Mouse (Mus musculus) midbrain, embryonic 11.5 days (tissue): ENCODE data around the gene Fhl5. TPM values are rescaled to one million over a fixed set of nuclear protein-coding genes. Genes with fewer than 3 reads are reported as not detected.
"Not testable (repeated sequence)": the region's sequence is repeated elsewhere in the genome, so short reads cannot be mapped to it uniquely, and the experiment has no call there.

ENCODE experiments used
- ATAC-seq: fragments of 200-750 bp; cut with Nextera tagmentation; 2 replicates; pipeline ENCODE4 v1.8.0; 2017; ENCODE audit warnings: moderate TSS enrichment, moderate library complexity; ENCODE audit not compliant: low FRiP score
- DNase-seq: peaks from one replicate; pipeline ENCODE4 v3.0.0; 2015; ENCODE audit warnings: low spot score; ENCODE audit errors: missing footprints
- H3K27ac ChIP-seq: fragments of 300-500 bp; sonication (generic); 2 replicates; pipeline ENCODE4 v1.5.1; 2014; ENCODE audit warnings: low read depth, low read length
- H3K27me3 ChIP-seq: fragments of 300-500 bp; sonication (generic); 2 replicates; pipeline ENCODE4 v1.6.1; 2014; ENCODE audit warnings: mild to moderate bottlenecking, low read length, moderate library complexity, mixed read lengths; ENCODE audit not compliant: control insufficient read depth, insufficient read depth
- H3K36me3 ChIP-seq: fragments of 300-500 bp; sonication (generic); 2 replicates; pipeline ENCODE4 v1.6.1; 2014; ENCODE audit warnings: mild to moderate bottlenecking, low read length, moderate library complexity, mixed read lengths; ENCODE audit not compliant: control insufficient read depth, insufficient read depth
- H3K4me1 ChIP-seq: fragments of 300-500 bp; sonication (generic); 2 replicates; pipeline ENCODE4 v1.6.1; 2014; ENCODE audit warnings: low read length; ENCODE audit not compliant: control insufficient read depth, insufficient read depth
- H3K4me2 ChIP-seq: fragments of 300-500 bp; sonication (generic); 2 replicates; pipeline ENCODE4 v1.6.1; 2014; ENCODE audit warnings: mild to moderate bottlenecking, moderate library complexity
- H3K4me3 ChIP-seq: fragments of 300-500 bp; sonication (generic); 2 replicates; pipeline ENCODE4 v1.5.1; 2014; ENCODE audit warnings: low read depth, low read length
- H3K9ac ChIP-seq: fragments of 300-500 bp; sonication (generic); 2 replicates; pipeline ENCODE4 v1.6.1; 2014; ENCODE audit warnings: low read length
- H3K9me3 ChIP-seq: fragments of 300-500 bp; sonication (generic); 2 replicates; pipeline ENCODE4 v1.6.1; 2016; ENCODE audit warnings: low read length; ENCODE audit not compliant: control insufficient read depth
- WGBS: fragments of 180-500 bp; shearing (Covaris S2); extraction: QIAGEN DNeasy Blood & Tissue Kit; methylation state at CpG from one replicate; pipeline ENCODE4 v1.1.7; 2014; 5-methylcytosine and 5-hydroxymethylcytosine counted together
- polyA plus RNA-seq: library from polyadenylated mRNA; unstranded; fragments of >200 nt; fragmentation: Nextera tagmentation; extraction: Ambion mirVana; gene quantifications from 2 replicates; pipeline ENCODE4 v1.2.1, GENCODE M21; 2014

Fhl5 gene
- not detected in 2 replicates for polyA plus RNA-seq

GRCm38 (mm10) chr4:25242776-25243175 is at the start of gene Fhl5:
TSS of gene Fhl5 (minus strand) at chr4:25242876.
- Histone ChIP-seq H3K27me3 (no peaks in the 10 kb centered on the region), H3K4me3 (no peak within 1 kb of the TSS), H3K9me3 (no peaks in the 10 kb centered on the region), H3K4me2 (no peak within 1 kb of the TSS), H3K36me3 (no peaks in the 10 kb centered on the region), H3K4me1 (no peaks in the 10 kb centered on the region), H3K27ac (no peak within 1 kb of the TSS), H3K9ac (no peak within 1 kb of the TSS)
- 88% methylated on average over 3 of the region's 3 CpGs for WGBS
- DNase-seq (no peak), ATAC-seq (no peak)

DNA sequence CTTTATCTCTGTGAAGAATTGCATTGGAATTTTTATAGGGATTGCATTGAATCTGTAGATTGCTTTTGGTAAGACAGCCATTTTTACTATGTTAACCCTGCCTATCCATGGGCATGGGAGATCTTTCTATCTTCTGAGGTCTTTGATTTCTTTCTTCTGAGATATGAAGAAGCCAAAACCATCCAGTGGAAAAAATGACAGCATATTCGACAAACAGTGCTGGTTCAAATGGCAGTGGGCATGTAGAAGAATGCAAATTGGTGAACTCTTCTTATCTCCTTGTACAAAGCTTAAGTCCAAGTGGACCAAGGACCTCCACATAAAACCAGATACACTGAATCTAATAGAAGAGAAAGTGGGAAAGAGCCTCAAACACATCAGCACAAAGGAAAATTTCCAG is 42.3 kb upstream of the Fhl5 start:
- H3K9me3 ChIP-seq, DNase-seq, H3K27ac ChIP-seq, H3K9ac ChIP-seq, H3K4me2 ChIP-seq, H3K27me3 ChIP-seq, ATAC-seq, H3K4me1 ChIP-seq, H3K36me3 ChIP-seq, H3K4me3 ChIP-seq: not testable (repeated sequence)
- WGBS, result 88% methylated on average over 1 of the region's 1 CpGs

- Histone ChIP-seq H3K27ac (peak within 1 kb of the TSS; percentile 94), H3K9ac (peak within 1 kb of the TSS; percentile 98), H3K36me3 (peaks cover 7% of the 10 kb centered on the region), H3K27me3 (no peaks in the 10 kb centered on the region; the same call in 1 of the 2 replicates), H3K4me2 (peak within 1 kb of the TSS; percentile 59), H3K9me3 (no peaks in the 10 kb centered on the region), H3K4me1 (peaks cover 4% of the 10 kb centered on the region; the same call in 1 of the 2 replicates), H3K4me3 (peak within 1 kb of the TSS; percentile 78)
- 0% methylated on average over 30 of the region's 30 CpGs for WGBS
- DNase-seq (peak; percentile 98), ATAC-seq (peak; percentile 98)
Measured at GRCm38 (mm10) chr4:25281671-25282038, 39.0 kb upstream of the Fhl5 start, which contains the start of gene Ufl1. TSS of gene Ufl1 (minus strand) at chr4:25281821.

DNA sequence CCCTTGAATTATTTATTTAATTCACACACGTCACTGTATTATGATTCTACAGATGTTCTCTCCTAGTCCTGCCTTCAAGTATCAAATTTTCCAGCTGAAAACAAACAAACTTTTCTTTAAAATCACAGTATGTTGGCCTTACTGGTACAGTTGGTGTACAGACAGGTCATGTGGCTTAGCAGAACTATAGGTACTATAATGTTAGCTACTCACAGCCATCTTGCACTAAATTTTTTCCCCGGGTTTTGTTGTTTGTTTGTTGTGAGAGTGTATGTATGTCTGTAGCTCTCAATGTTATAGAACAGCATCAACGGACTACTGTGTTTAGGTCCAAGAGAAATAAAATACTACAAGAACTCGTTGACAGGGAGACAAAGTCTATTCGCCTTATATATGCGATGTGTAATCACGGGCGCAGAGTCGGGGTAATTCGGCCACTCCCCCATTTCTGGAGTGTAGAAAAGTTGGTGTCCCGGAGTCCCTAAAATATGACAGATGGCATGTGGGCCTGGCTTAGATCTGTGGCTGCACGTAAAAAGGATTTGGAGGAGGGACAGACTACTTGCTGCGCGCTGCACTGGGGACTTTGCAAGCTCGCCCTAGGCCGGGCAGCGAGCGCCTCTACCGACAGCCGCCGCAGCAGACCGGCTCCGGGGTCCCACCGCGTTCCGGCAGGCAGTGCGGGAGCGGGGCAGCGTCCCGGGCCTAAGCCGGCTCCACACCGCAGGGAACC is 38.4 kb upstream of the Fhl5 start:
- peak overlapping the region; percentile 98 for H3K9ac ChIP-seq
- no peaks in the 10 kb centered on the region; the same call in 1 of the 2 replicates for H3K27me3 ChIP-seq
- 2% methylated on average over 32 of the region's 32 CpGs for WGBS
- peak overlapping the region; percentile 94 for H3K27ac ChIP-seq
- peaks cover 4% of the 10 kb centered on the region; the same call in 1 of the 2 replicates for H3K4me1 ChIP-seq
- peak overlapping the region; percentile 59 for H3K4me2 ChIP-seq
- H3K36me3 ChIP-seq, result peaks cover 7% of the 10 kb centered on the region
- H3K9me3 ChIP-seq, result no peaks in the 10 kb centered on the region
- peak overlapping the region; percentile 78 for H3K4me3 ChIP-seq
- DNase-seq (no peak), ATAC-seq (peak; percentile 92)

DNA sequence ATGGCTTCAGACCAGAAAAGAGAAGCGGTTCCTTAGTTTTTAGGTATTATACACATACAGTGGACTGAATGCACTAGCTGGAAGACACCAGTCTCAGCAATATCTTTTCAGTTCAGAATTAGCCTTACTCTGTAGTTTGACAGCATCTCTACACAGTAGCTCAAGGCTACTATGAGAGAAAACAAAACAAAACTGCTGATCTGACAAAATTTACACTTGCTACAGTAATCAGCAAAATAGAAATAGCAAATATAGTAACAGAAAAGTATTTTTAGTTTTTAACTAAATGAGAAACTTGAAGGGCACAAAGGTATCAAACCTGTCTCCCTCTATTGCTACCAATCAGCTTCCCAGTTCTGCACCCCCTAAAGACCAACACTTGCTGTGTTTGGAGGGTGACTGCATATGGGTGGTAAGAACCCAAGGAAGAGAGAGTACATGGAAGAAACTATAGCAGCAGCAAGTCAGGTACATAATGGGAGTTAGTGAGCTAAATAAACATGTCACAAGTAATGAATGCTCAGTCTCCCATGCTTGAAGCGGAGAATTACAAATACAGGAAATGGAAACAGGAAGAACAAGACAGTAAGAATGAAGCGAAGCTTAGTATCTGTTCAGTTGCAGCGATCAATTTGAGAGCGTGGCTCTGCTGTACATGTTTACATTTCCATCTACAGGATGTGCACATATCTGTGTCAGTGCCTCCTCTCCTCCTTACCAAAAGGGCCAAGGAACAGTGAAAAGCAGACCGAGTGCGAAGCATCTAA is 30.4 kb upstream of the Fhl5 start:
- H3K27ac ChIP-seq, result no peak overlapping the region
- DNase-seq (no peak), ATAC-seq (no peak)
- peaks cover 19% of the 10 kb centered on the region for H3K36me3 ChIP-seq
- H3K4me1 ChIP-seq, result no peaks in the 10 kb centered on the region
- H3K9ac ChIP-seq, result no peak overlapping the region
- no peaks in the 10 kb centered on the region for H3K9me3 ChIP-seq
- no peaks in the 10 kb centered on the region for H3K27me3 ChIP-seq
- H3K4me3 ChIP-seq, result no peak overlapping the region
- H3K4me2 ChIP-seq, result no peak overlapping the region
- 92% methylated on average over 7 of the region's 7 CpGs for WGBS

GRCm38 (mm10) chr4:25271926-25272325 is 29.2 kb upstream of the Fhl5 start:
- H3K4me2 ChIP-seq, result no peak overlapping the region
- WGBS, result 86% methylated on average over 1 of the region's 1 CpGs
- no peak for ATAC-seq
- H3K36me3 ChIP-seq, result peaks cover 17% of the 10 kb centered on the region
- no peak for DNase-seq
- no peaks in the 10 kb centered on the region for H3K27me3 ChIP-seq
- no peaks in the 10 kb centered on the region for H3K4me1 ChIP-seq
- no peaks in the 10 kb centered on the region for H3K9me3 ChIP-seq
- H3K9ac ChIP-seq, result no peak overlapping the region
- H3K4me3 ChIP-seq, result no peak overlapping the region
- no peak overlapping the region for H3K27ac ChIP-seq

DNA sequence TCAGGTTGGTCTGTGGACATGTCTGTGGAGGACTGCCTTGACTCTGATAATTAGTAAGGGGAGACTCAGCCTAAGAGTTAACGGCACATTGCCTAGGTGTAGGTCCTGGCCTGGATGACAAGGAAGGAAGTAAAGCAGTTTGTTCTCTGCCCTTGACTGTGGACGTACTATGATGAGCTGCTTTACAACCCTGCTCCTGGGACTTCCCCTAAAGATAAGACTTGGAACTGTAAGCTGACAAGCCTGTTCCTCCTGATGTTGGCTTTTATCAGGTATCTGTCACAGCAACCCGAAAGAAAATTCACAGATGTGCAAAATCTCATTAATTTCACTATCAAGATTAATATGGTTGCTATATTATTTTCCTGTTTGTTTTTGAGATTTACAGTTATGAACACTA is 24.5 kb upstream of the Fhl5 start:
- no peak overlapping the region for H3K9ac ChIP-seq
- H3K27me3 ChIP-seq, result no peaks in the 10 kb centered on the region
- no peak overlapping the region for H3K4me2 ChIP-seq
- H3K4me1 ChIP-seq, result no peaks in the 10 kb centered on the region
- 99% methylated on average over 3 of the region's 3 CpGs for WGBS
- no peak overlapping the region for H3K27ac ChIP-seq
- peaks cover 17% of the 10 kb centered on the region for H3K36me3 ChIP-seq
- H3K9me3 ChIP-seq, result no peaks in the 10 kb centered on the region
- H3K4me3 ChIP-seq, result no peak overlapping the region
- ATAC-seq (no peak), DNase-seq (no peak)

DNA sequence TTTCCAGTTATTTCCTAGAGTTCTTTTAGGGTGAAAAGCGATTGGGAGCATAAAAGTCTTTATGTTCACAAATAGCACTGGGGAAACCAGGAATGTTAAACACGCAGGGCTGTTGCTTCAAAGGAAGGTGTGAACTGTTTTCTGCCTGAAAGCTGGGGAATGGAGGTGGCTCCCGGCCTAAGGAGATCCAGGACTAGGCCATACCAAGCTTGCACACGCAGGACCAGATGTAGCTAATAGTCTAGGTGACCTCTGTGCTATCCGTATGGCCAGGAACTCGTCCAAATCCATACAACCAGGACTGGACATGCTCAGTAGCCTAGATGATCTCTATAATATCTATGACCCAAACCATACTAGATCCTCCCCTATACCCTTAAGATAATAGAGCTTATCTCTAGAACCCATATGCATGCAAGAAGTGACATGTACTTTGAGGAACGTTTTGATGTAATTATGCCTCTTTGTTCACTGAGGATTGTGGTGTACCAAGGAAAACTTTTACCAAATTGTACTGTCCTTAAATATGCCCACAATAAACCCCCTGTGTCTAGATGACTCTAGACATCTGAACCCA is 15.2 kb upstream of the Fhl5 start:
- H3K4me1 ChIP-seq, result no peaks in the 10 kb centered on the region
- peak; percentile 59 for DNase-seq
- 93% methylated on average over 7 of the region's 7 CpGs for WGBS
- H3K9ac ChIP-seq, result no peak overlapping the region
- no peak overlapping the region for H3K4me2 ChIP-seq
- no peaks in the 10 kb centered on the region for H3K9me3 ChIP-seq
- no peak for ATAC-seq
- H3K36me3 ChIP-seq, result peaks cover 8% of the 10 kb centered on the region; the same call in 1 of the 2 replicates
- no peak overlapping the region for H3K27ac ChIP-seq
- H3K4me3 ChIP-seq, result no peak overlapping the region
- H3K27me3 ChIP-seq, result no peaks in the 10 kb centered on the region

GRCm38 (mm10) chr4:25235663-25236062 is 7.0 kb downstream of the Fhl5 start:
- not testable (repeated sequence) for ATAC-seq, H3K27me3 ChIP-seq, DNase-seq, H3K27ac ChIP-seq, H3K4me1 ChIP-seq, H3K4me2 ChIP-seq, H3K9ac ChIP-seq, H3K36me3 ChIP-seq, H3K4me3 ChIP-seq, H3K9me3 ChIP-seq
- WGBS, result 92% methylated on average over 1 of the region's 1 CpGs
